Mouse (Mus musculus): Measurements from ENCODE around the gene Prx. TPM values are rescaled to one million over a fixed set of nuclear protein-coding genes. Genes with fewer than 3 reads are reported as not detected.

Prx gene
- polyA plus RNA-seq (2015; fragmentation: Nextera tagmentation; extraction: Ambion mirVana), result 5.2 TPM in 2 replicates

- Histone ChIP-seq H3K9me3 (no peaks in the 10 kb centered on the region), H3K4me2 (replicated peaks) (no peak within 1 kb of the TSS), H3K36me3 (no peaks in the 10 kb centered on the region), H3K4me1 (peaks cover 13% of the 10 kb centered on the region), H3K4me3 (no peak within 1 kb of the TSS), H3K9ac (no peak within 1 kb of the TSS), H3K27me3 (no peaks in the 10 kb centered on the region), H3K27ac (no peak within 1 kb of the TSS)
- WGBS, result 43% methylated on average over 3 of the region's 3 CpGs
- peak; percentile 52 for ATAC-seq (ENCODE audit: low FRiP score, low read depth)
Observed at GRCm38 (mm10) chr7:27499036-27499435, at the start of gene Prx. Prx (plus strand) TSS chr7:27499324.

GRCm38 (mm10) chr7:27451359-27451758, 47.8 kb upstream of the Prx start:
- Histone ChIP-seq H3K4me2 (replicated peaks) (no peak overlapping the region), H3K4me3 (no peak overlapping the region), H3K9ac (no peak overlapping the region), H3K27ac (no peak overlapping the region), H3K36me3 (no peaks in the 10 kb centered on the region), H3K4me1 (peaks cover 12% of the 10 kb centered on the region), H3K9me3 (no peaks in the 10 kb centered on the region), H3K27me3 (peaks cover 12% of the 10 kb centered on the region)
- no peak for ATAC-seq (ENCODE audit: low FRiP score, low read depth)
- 91% methylated on average over 2 of the region's 2 CpGs for WGBS

DNA sequence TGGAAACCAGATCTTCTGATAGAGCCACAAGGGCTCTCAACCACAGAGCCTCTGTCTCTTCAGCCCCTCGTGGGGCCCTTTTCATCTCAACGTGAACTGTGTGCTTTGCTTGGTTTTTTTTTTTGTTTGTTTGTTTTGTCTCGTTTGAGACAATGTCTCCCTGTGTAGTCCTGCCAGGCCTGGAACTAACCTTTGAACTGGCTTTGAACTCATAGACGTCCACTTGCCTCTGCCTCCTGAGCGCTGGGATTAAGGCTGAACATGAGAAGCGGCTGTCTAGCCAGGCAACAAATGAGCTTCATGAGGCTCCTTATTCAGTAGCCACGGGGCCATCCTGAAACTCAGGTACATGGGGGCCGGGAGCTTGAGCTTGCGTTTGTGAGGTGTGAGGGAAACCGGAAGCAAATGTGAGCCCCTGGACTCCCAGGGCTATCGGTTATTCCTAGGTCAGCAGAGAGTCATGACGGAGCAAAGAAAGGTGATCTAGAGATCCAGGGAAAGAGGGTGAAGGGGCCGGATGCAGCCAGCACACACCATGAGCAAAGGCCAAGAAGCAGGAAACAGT, 46.8 kb upstream of the Prx start:
- WGBS, result 55% methylated on average over 13 of the region's 13 CpGs
- Histone ChIP-seq H3K9me3 (no peaks in the 10 kb centered on the region), H3K9ac (no peak overlapping the region), H3K36me3 (no peaks in the 10 kb centered on the region), H3K27ac (no peak overlapping the region), H3K4me1 (peaks cover 8% of the 10 kb centered on the region), H3K4me2 (replicated peaks) (no peak overlapping the region), H3K4me3 (no peak overlapping the region), H3K27me3 (peaks cover 2% of the 10 kb centered on the region)
- ATAC-seq (ENCODE audit: low FRiP score, low read depth), result no peak

DNA sequence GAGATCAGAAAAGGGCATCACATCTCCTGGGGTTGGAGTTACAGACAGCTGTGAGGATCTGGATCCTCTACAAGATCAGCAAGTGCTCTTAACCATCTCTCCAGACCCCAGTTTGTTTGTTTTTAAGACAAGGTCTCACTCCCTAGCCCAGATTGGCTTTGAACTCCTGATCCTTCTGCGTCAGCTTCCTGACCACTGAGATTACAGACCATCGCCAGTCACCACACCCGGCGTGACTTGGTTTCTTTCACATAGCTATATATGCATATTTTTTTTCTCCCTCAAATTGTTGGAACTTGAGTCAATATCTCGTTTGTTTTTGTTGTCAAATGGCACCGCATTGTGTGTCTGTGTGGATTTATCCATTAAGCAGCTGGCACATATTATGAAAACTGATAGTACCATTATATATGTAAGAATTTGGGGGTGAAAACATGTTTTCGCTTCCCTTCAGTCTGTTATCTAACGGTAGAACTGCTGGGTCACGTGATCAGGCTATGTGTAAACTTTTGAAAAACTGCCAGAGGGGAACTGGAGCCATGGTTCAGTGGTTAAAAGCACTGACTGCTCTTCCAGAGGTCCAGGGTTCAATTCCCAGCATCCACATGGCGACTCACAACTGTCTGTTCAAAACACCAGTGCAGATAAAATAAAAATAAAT, 44.5 kb upstream of the Prx start:
- 80% methylated on average over 10 of the region's 10 CpGs for WGBS
- no peak for ATAC-seq (ENCODE audit: low FRiP score, low read depth)
- Histone ChIP-seq H3K9me3 (no peaks in the 10 kb centered on the region), H3K4me1 (no peaks in the 10 kb centered on the region), H3K4me2 (replicated peaks) (no peak overlapping the region), H3K36me3 (no peaks in the 10 kb centered on the region), H3K9ac (no peak overlapping the region), H3K27me3 (no peaks in the 10 kb centered on the region), H3K27ac (no peak overlapping the region), H3K4me3 (no peak overlapping the region)

- no peak overlapping the region for H3K27ac ChIP-seq
- H3K4me1 ChIP-seq, result no peaks in the 10 kb centered on the region
- H3K27me3 ChIP-seq, result no peaks in the 10 kb centered on the region
- no peak overlapping the region for H3K4me2 ChIP-seq (replicated peaks)
- no peaks in the 10 kb centered on the region for H3K36me3 ChIP-seq
- 93% methylated on average over 3 of the region's 3 CpGs for WGBS
- H3K9ac ChIP-seq, result no peak overlapping the region
- no peak for ATAC-seq (ENCODE audit: low FRiP score, low read depth)
- no peak overlapping the region for H3K4me3 ChIP-seq
- no peaks in the 10 kb centered on the region for H3K9me3 ChIP-seq
Observed at GRCm38 (mm10) chr7:27455273-27455672, 43.9 kb upstream of the Prx start.

- Histone ChIP-seq H3K9me3 (no peaks in the 10 kb centered on the region), H3K4me1 (no peaks in the 10 kb centered on the region), H3K27me3 (no peaks in the 10 kb centered on the region), H3K27ac (no peak overlapping the region), H3K36me3 (no peaks in the 10 kb centered on the region), H3K9ac (no peak overlapping the region), H3K4me2 (replicated peaks) (no peak overlapping the region), H3K4me3 (no peak overlapping the region)
- ATAC-seq (ENCODE audit: low FRiP score, low read depth), result no peak
- WGBS, result 88% methylated on average over 4 of the region's 4 CpGs
Observed at GRCm38 (mm10) chr7:27458614-27459013, 40.5 kb upstream of the Prx start.

DNA sequence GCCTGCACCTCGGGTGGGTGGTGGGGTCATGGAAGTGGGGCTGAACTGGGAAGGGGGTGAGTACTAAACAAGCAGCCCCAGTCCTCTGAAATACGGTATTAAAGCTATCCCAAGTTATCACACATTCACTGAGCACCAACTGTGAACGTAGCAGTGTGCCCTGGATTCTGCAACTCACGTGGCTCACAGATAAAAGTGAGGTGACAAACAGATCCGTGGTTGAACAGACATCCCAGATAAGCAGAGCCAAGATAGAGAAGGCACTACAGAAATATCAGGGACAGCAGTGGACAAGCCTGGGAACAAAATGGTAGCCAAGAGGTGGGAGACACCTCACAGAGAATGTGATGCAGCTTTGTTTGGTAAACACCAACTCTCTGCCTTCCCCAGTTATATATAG, 39.5 kb upstream of the Prx start:
- Histone ChIP-seq H3K27ac (no peak overlapping the region), H3K9me3 (no peaks in the 10 kb centered on the region), H3K27me3 (no peaks in the 10 kb centered on the region), H3K9ac (no peak overlapping the region), H3K4me2 (replicated peaks) (no peak overlapping the region), H3K36me3 (no peaks in the 10 kb centered on the region), H3K4me1 (no peaks in the 10 kb centered on the region), H3K4me3 (no peak overlapping the region)
- ATAC-seq (ENCODE audit: low FRiP score, low read depth), result no peak
- WGBS, result 93% methylated on average over 5 of the region's 5 CpGs

DNA sequence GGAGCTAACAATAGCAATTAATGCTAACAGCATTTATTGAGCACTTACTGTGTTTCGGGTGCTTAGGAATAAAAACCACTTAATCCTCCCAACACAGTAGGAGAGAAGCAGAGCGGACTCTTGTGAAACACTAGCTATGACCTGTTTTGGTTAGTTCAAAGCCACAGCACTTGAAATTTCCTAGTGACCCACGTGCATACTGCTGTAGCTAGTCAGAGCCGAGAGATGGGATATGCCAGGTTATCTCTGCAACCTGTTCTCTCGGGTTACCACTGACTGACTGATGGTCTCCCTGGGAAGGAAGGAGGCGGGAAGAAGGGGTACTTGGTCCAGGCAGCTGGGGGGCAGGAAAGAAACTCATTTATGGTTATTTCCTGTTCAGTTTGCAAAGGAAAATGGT, 38.6 kb upstream of the Prx start:
- H3K27ac ChIP-seq, result no peak overlapping the region
- H3K9ac ChIP-seq, result no peak overlapping the region
- H3K4me1 ChIP-seq, result no peaks in the 10 kb centered on the region
- no peak overlapping the region for H3K4me2 ChIP-seq (replicated peaks)
- H3K9me3 ChIP-seq, result no peaks in the 10 kb centered on the region
- H3K4me3 ChIP-seq, result no peak overlapping the region
- no peaks in the 10 kb centered on the region for H3K27me3 ChIP-seq
- no peaks in the 10 kb centered on the region for H3K36me3 ChIP-seq
- no peak for ATAC-seq (ENCODE audit: low FRiP score, low read depth)
- 75% methylated on average over 6 of the region's 6 CpGs for WGBS

GRCm38 (mm10) chr7:27467648-27468047, 31.5 kb upstream of the Prx start:
- H3K4me2 ChIP-seq (replicated peaks), result no peak overlapping the region
- no peaks in the 10 kb centered on the region for H3K27me3 ChIP-seq
- H3K4me3 ChIP-seq, result no peak overlapping the region
- no peak for ATAC-seq (ENCODE audit: low FRiP score, low read depth)
- H3K9ac ChIP-seq, result no peak overlapping the region
- H3K27ac ChIP-seq, result no peak overlapping the region
- WGBS, result 27% methylated on average over 4 of the region's 4 CpGs
- H3K36me3 ChIP-seq, result no peaks in the 10 kb centered on the region
- no peaks in the 10 kb centered on the region for H3K9me3 ChIP-seq
- H3K4me1 ChIP-seq, result peaks cover 4% of the 10 kb centered on the region; the same call in 1 of the 2 replicates

DNA sequence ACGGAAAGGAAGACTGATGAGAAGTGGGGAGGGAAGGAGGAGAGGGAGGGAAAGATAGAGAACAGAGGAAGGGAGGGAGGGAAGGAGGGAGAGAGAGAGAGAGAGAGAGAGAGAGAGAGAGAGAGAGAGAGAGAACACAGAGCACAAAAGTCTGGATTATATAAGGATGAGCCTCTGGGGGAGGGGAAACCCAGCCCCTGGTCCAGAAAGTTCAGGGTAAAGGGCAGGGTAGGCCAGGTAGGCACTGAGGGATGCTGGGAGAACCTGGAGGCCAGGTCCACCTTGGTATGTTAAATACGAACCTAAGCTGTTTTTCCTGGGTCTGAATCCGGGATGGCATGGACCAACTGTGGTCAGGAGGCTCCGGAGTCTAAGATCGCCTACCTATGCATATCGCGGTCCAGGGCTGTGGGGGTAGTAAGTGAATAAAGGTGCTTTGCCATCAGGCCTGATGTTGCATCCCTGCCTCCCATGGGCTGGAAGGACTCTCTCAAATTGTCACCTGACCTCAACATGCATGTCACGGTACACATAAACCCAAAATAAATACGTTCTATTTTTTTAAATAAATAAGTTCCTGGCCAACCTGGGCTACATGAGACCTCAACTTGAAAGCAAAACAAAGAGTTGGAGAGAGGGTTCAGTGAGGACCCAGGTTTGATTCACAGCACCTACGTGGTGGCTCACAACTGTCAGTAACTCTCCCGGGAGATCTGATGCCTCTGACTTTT, 27.6 kb upstream of the Prx start:
- peaks cover 15% of the 10 kb centered on the region for H3K4me1 ChIP-seq
- no peaks in the 10 kb centered on the region for H3K27me3 ChIP-seq
- no peak for ATAC-seq (ENCODE audit: low FRiP score, low read depth)
- no peak overlapping the region for H3K4me2 ChIP-seq (replicated peaks)
- H3K36me3 ChIP-seq, result peaks cover 9% of the 10 kb centered on the region
- H3K4me3 ChIP-seq, result no peak overlapping the region
- H3K9ac ChIP-seq, result no peak overlapping the region
- H3K27ac ChIP-seq, result no peak overlapping the region
- 91% methylated on average over 11 of the region's 11 CpGs for WGBS
- no peaks in the 10 kb centered on the region for H3K9me3 ChIP-seq

GRCm38 (mm10) chr7:27472596-27472995, 26.5 kb upstream of the Prx start:
- peak overlapping the region; percentile 76 for H3K4me3 ChIP-seq
- no peaks in the 10 kb centered on the region for H3K27me3 ChIP-seq
- no peak overlapping the region for H3K9ac ChIP-seq
- no peak for ATAC-seq (ENCODE audit: low FRiP score, low read depth)
- H3K27ac ChIP-seq, result peak overlapping the region; percentile 16; the same call in 1 of the 2 replicates
- no peaks in the 10 kb centered on the region for H3K9me3 ChIP-seq
- peaks cover 17% of the 10 kb centered on the region for H3K4me1 ChIP-seq
- H3K36me3 ChIP-seq, result peaks cover 14% of the 10 kb centered on the region
- H3K4me2 ChIP-seq (replicated peaks), result peak overlapping the region; percentile 69
- 47% methylated on average over 7 of the region's 7 CpGs for WGBS

DNA sequence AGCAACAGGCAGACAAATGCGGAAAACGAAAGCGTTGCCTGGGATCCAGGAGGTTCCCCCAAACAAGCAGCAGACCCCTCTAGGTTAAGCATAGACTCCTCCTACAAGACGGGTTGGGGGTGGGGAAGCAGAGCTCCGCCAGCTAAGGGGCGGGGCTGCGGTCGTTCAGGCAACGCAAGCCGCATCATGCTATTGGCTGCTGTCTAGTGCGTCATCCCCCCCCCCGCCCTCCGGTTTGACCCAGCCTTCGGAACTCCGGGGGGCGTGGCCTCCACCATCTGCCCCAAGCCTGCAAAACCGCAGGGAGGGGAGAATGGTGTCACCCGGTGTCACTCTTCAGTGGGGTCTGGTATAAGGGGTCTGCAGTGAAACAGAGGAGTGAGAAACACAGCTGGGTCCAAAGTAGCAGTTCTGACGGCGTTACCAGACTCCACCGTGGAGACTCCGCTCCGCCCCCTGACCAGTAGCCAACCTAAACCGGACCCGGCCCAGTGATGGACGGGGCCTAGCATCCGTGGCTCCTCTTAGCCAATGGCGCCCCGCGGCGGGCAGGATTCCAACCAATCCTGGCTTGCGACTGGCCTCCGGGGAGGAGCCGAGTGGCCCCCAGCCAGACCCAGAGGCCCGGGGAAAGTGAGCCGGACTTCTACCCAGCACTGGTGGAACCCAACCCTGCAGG, 25.8 kb upstream of the Prx start, which contains the start of gene Sertad3:
Sertad3 (plus strand) TSS at position 613 of the 679 bp plus-strand sequence.
- no peaks in the 10 kb centered on the region for H3K27me3 ChIP-seq
- peak within 1 kb of the TSS; percentile 76 for H3K4me3 ChIP-seq
- H3K4me1 ChIP-seq, result peaks cover 21% of the 10 kb centered on the region
- peaks cover 19% of the 10 kb centered on the region for H3K36me3 ChIP-seq
- H3K9me3 ChIP-seq, result no peaks in the 10 kb centered on the region
- WGBS, result under 1% methylated on average over 36 of the region's 36 CpGs
- H3K27ac ChIP-seq, result peak within 1 kb of the TSS; percentile 94
- peak within 1 kb of the TSS; percentile 79 for H3K9ac ChIP-seq
- peak; percentile 95 for ATAC-seq (ENCODE audit: low FRiP score, low read depth)
- H3K4me2 ChIP-seq (replicated peaks), result peak within 1 kb of the TSS; percentile 69
